Mouse (Mus musculus) myocyte (in vitro differentiated cells): ENCODE results near the gene Macrod2.

Experiments
- CEBPB ChIP-seq: IDR thresholded peaks from 2 replicates; pipeline ENCODE4 v1.6.1; 2011; ENCODE audit warnings: mild to moderate bottlenecking, moderate library complexity; ENCODE audit not compliant: poor library complexity, insufficient read depth, severe bottlenecking
- E2F4 ChIP-seq: IDR thresholded peaks from one replicate; pipeline ENCODE4 v1.6.1; 2011; ENCODE audit warnings: mild to moderate bottlenecking, control low read depth, moderate library complexity; ENCODE audit not compliant: insufficient read depth
- MAX ChIP-seq: IDR thresholded peaks from one replicate; pipeline ENCODE4 v1.6.1; 2011; ENCODE audit warnings: low read depth, mild to moderate bottlenecking, control low read depth
- MYOD1 ChIP-seq, 3 experiments: IDR thresholded peaks; one replicate each; pipeline ENCODE4 v1.6.1; 2011; ENCODE audit warnings: control low read depth in 2 of 3, low read depth in 2 of 3, mild to moderate bottlenecking in 2 of 3, moderate library complexity in 1 of 3; ENCODE audit not compliant: insufficient read length in 2 of 3, control insufficient read depth in 1 of 3
- MYOG ChIP-seq, 3 experiments: IDR thresholded peaks; one replicate each; pipeline ENCODE4 v1.6.1; 2011; ENCODE audit warnings: control low read depth in 2 of 3, low read depth in 2 of 3, mild to moderate bottlenecking in 2 of 3; ENCODE audit not compliant: insufficient read length in 2 of 3, control insufficient read depth in 1 of 3, insufficient read depth in 1 of 3
- POLR2A ChIP-seq: IDR thresholded peaks from one replicate; pipeline ENCODE4 v1.6.1; 2011; ENCODE audit warnings: low read depth, mild to moderate bottlenecking, control low read depth, moderate library complexity; ENCODE audit not compliant: insufficient read length
- POLR2AphosphoS2 ChIP-seq: IDR thresholded peaks from one replicate; pipeline ENCODE4 v1.6.1; 2011; ENCODE audit warnings: low read depth, control low read depth; ENCODE audit not compliant: insufficient read length
- REST ChIP-seq: IDR thresholded peaks from one replicate; pipeline ENCODE4 v1.6.1; 2011; ENCODE audit warnings: mild to moderate bottlenecking, control low read depth, moderate library complexity; ENCODE audit not compliant: insufficient read depth, insufficient read length
- TCF12 ChIP-seq: IDR thresholded peaks from one replicate; pipeline ENCODE4 v1.6.1; 2011; ENCODE audit warnings: mild to moderate bottlenecking, control low read depth; ENCODE audit not compliant: poor library complexity, insufficient read depth, severe bottlenecking
- TCF3 ChIP-seq: IDR thresholded peaks from one replicate; pipeline ENCODE4 v1.6.1; 2011; ENCODE audit warnings: low read depth, control low read depth; ENCODE audit not compliant: insufficient read length
- USF1 ChIP-seq: IDR thresholded peaks from one replicate; pipeline ENCODE4 v1.6.1; 2011; ENCODE audit warnings: low read depth, mild to moderate bottlenecking, control low read depth, moderate library complexity

- TF ChIP-seq MAX (no peak), TCF12 (no peak), POLR2A (no peak), USF1 (no peak), E2F4 (no peak), MYOG (IDR thresholded peaks at IDR 0.05; ENCODE audit: control insufficient read depth in 1 of 3, insufficient read depth in 1 of 3, insufficient read length in 2 of 3, low read depth in 2 of 3) (no peak), CEBPB (no peak), POLR2AphosphoS2 (no peak), MYOD1 (IDR thresholded peaks at IDR 0.05; ENCODE audit: control insufficient read depth in 1 of 3, insufficient read length in 2 of 3, low read depth in 2 of 3) (no peak), REST (no peak), TCF3 (no peak)
Measured at GRCm38 (mm10) chr2:140500951-140501350, 105.8 kb downstream of the Macrod2 start.
